Mouse (Mus musculus) hindbrain, embryonic 13.5 days (tissue): ENCODE measurements at regions not wholly inside any gene's neighbourhood (a gene's known extent, or its start where the extent isn't known, plus 50 kb on each side); places are given as distances from the start of the nearest gene placed in this dataset.
A peak's percentile ranks its signal among the peaks of the same experiment; 100 is the strongest.

ENCODE experiments used
- ATAC-seq: fragments of 200-750 bp; cut with Nextera tagmentation; 2 replicates; pipeline ENCODE4 v1.8.0; 2017; ENCODE audit warnings: moderate TSS enrichment; ENCODE audit not compliant: low FRiP score
- H3K27ac ChIP-seq: fragments of 300-500 bp; sonication (generic); 2 replicates; pipeline ENCODE4 v1.5.1; 2015; ENCODE audit warnings: inconsistent platforms, mild to moderate bottlenecking, moderate library complexity
- H3K27me3 ChIP-seq: fragments of 300-500 bp; sonication (generic); 2 replicates; pipeline ENCODE4 v1.6.1; 2015; ENCODE audit warnings: mild to moderate bottlenecking, inconsistent platforms
- H3K36me3 ChIP-seq: fragments of 300-500 bp; sonication (generic); 2 replicates; pipeline ENCODE4 v1.6.1; 2015; ENCODE audit warnings: mild to moderate bottlenecking, inconsistent platforms
- H3K4me1 ChIP-seq: fragments of 300-500 bp; sonication (generic); replicated peaks from 2 replicates; pipeline ENCODE4 v1.6.1; 2015; ENCODE audit warnings: inconsistent platforms
- H3K4me2 ChIP-seq: fragments of 300-500 bp; sonication (generic); 2 replicates; pipeline ENCODE4 v1.6.1; 2015; ENCODE audit warnings: inconsistent platforms, mild to moderate bottlenecking, moderate library complexity
- H3K4me3 ChIP-seq: fragments of 300-500 bp; sonication (generic); 2 replicates; pipeline ENCODE4 v1.5.1; 2015; ENCODE audit warnings: mild to moderate bottlenecking, inconsistent platforms
- H3K9ac ChIP-seq: fragments of 300-500 bp; sonication (generic); 2 replicates; pipeline ENCODE4 v1.6.1; 2015; ENCODE audit warnings: mild to moderate bottlenecking, inconsistent platforms
- H3K9me3 ChIP-seq: fragments of 300-500 bp; sonication (generic); 2 replicates; pipeline ENCODE4 v1.6.1; 2016; ENCODE audit warnings: inconsistent platforms
- WGBS: fragments of 180-500 bp; shearing (Covaris S2); methylation state at CpG from one replicate; pipeline ENCODE4 v1.1.7; 2015; 5-methylcytosine and 5-hydroxymethylcytosine counted together

GRCm38 (mm10) chr9:61755311-61755710, 159.0 kb downstream of the Rplp1 start:
- Histone ChIP-seq H3K27me3 (peaks cover 9% of the 10 kb centered on the region; the same call in 1 of the 2 replicates), H3K4me3 (no peak overlapping the region), H3K36me3 (no peaks in the 10 kb centered on the region), H3K9me3 (no peaks in the 10 kb centered on the region), H3K4me1 (peaks cover 47% of the 10 kb centered on the region), H3K27ac (peak overlapping the region; percentile 86), H3K4me2 (no peak overlapping the region), H3K9ac (no peak overlapping the region)
- ATAC-seq, result no peak
- WGBS, result 57% methylated on average over 3 of the region's 3 CpGs

GRCm38 (mm10) chr9:61753795-61754194, 160.5 kb downstream of the Rplp1 start:
- Histone ChIP-seq H3K27ac (no peak overlapping the region), H3K9me3 (no peaks in the 10 kb centered on the region), H3K4me3 (no peak overlapping the region), H3K36me3 (no peaks in the 10 kb centered on the region), H3K27me3 (0 out of 2 replicates have a peak, but pooled peaks cover 5% of the 10 kb centered on the region), H3K4me2 (no peak overlapping the region), H3K9ac (no peak overlapping the region), H3K4me1 (peaks cover 40% of the 10 kb centered on the region)
- WGBS, result 41% methylated on average over 10 of the region's 10 CpGs
- ATAC-seq, result no peak

- no peak overlapping the region for H3K4me2 ChIP-seq
- WGBS, result 91% methylated on average over 4 of the region's 4 CpGs
Measured at GRCm38 (mm10) chr9:61749201-61749600, 165.1 kb downstream of the Rplp1 start.

GRCm38 (mm10) chr9:61748416-61748815, 165.9 kb downstream of the Rplp1 start:
- Histone ChIP-seq H3K9me3 (no peaks in the 10 kb centered on the region), H3K27me3 (0 out of 2 replicates have a peak, but pooled peaks cover 3% of the 10 kb centered on the region), H3K4me1 (peaks cover 19% of the 10 kb centered on the region), H3K4me2 (no peak overlapping the region), H3K4me3 (no peak overlapping the region), H3K27ac (no peak overlapping the region), H3K36me3 (no peaks in the 10 kb centered on the region), H3K9ac (no peak overlapping the region)
- no peak for ATAC-seq

More at GRCm38 (mm10) chr9:61749201-61749600, 165.1 kb downstream of the Rplp1 start:
- no peak for ATAC-seq
- Histone ChIP-seq H3K4me1 (peaks cover 27% of the 10 kb centered on the region), H3K27me3 (0 out of 2 replicates have a peak, but pooled peaks cover 3% of the 10 kb centered on the region), H3K9me3 (no peaks in the 10 kb centered on the region), H3K4me3 (no peak overlapping the region), H3K27ac (no peak overlapping the region), H3K36me3 (no peaks in the 10 kb centered on the region), H3K9ac (no peak overlapping the region)

- Histone ChIP-seq H3K27ac (no peak overlapping the region), H3K4me3 (no peak overlapping the region), H3K36me3 (no peaks in the 10 kb centered on the region), H3K4me1 (peaks cover 20% of the 10 kb centered on the region), H3K9ac (no peak overlapping the region), H3K27me3 (0 out of 2 replicates have a peak, but pooled peaks cover 3% of the 10 kb centered on the region), H3K4me2 (no peak overlapping the region), H3K9me3 (no peaks in the 10 kb centered on the region)
- WGBS, result 44% methylated on average over 6 of the region's 6 CpGs
- no peak for ATAC-seq
Measured at GRCm38 (mm10) chr9:61746401-61746800, 167.9 kb downstream of the Rplp1 start.

- Histone ChIP-seq H3K4me3 (no peak overlapping the region), H3K4me2 (no peak overlapping the region), H3K36me3 (no peaks in the 10 kb centered on the region), H3K27me3 (0 out of 2 replicates have a peak, but pooled peaks cover 3% of the 10 kb centered on the region), H3K9me3 (no peaks in the 10 kb centered on the region), H3K9ac (no peak overlapping the region), H3K4me1 (peaks cover 20% of the 10 kb centered on the region), H3K27ac (0 out of 2 replicates have a peak overlapping the region, but pooled peaks have one; percentile 25)
- WGBS, result 27% methylated on average over 7 of the region's 7 CpGs
- ATAC-seq, result no peak
Measured at GRCm38 (mm10) chr9:61745301-61745801, 169.0 kb downstream of the Rplp1 start.

- Histone ChIP-seq H3K4me1 (no peaks in the 10 kb centered on the region), H3K36me3 (no peaks in the 10 kb centered on the region), H3K4me2 (no peak overlapping the region), H3K9me3 (no peaks in the 10 kb centered on the region), H3K4me3 (no peak overlapping the region), H3K9ac (no peak overlapping the region), H3K27ac (no peak overlapping the region), H3K27me3 (no peaks in the 10 kb centered on the region)
- no peak for ATAC-seq
- WGBS, result 64% methylated on average over 2 of the region's 2 CpGs
Measured at GRCm38 (mm10) chr9:61733540-61733939, 180.8 kb downstream of the Rplp1 start.

GRCm38 (mm10) chr9:61732747-61733146, 181.6 kb downstream of the Rplp1 start:
- Histone ChIP-seq H3K9me3 (no peaks in the 10 kb centered on the region), H3K27me3 (no peaks in the 10 kb centered on the region)
- WGBS, result 72% methylated on average over 4 of the region's 4 CpGs

GRCm38 (mm10) chr9:61728115-61728514, 186.2 kb downstream of the Rplp1 start:
- H3K4me2 ChIP-seq, result no peak overlapping the region
- H3K9me3 ChIP-seq, result no peaks in the 10 kb centered on the region
- WGBS, result 87% methylated on average over 4 of the region's 4 CpGs
- no peak for ATAC-seq
- H3K4me1 ChIP-seq, result no peaks in the 10 kb centered on the region
- H3K36me3 ChIP-seq, result no peaks in the 10 kb centered on the region
- H3K9ac ChIP-seq, result no peak overlapping the region
- H3K4me3 ChIP-seq, result no peak overlapping the region
- no peaks in the 10 kb centered on the region; the same call in 1 of the 2 replicates for H3K27me3 ChIP-seq
- H3K27ac ChIP-seq, result no peak overlapping the region

More at GRCm38 (mm10) chr9:61732747-61733146, 181.6 kb downstream of the Rplp1 start:
- H3K36me3 ChIP-seq, result no peaks in the 10 kb centered on the region
- H3K4me3 ChIP-seq, result no peak overlapping the region
- H3K27ac ChIP-seq, result no peak overlapping the region
- H3K9ac ChIP-seq, result no peak overlapping the region
- H3K4me2 ChIP-seq, result no peak overlapping the region
- ATAC-seq, result no peak
- no peaks in the 10 kb centered on the region for H3K4me1 ChIP-seq

- no peak overlapping the region for H3K27ac ChIP-seq
- H3K4me2 ChIP-seq, result no peak overlapping the region
- H3K9ac ChIP-seq, result no peak overlapping the region
- no peaks in the 10 kb centered on the region for H3K9me3 ChIP-seq
- peaks cover 2% of the 10 kb centered on the region; the same call in 1 of the 2 replicates for H3K27me3 ChIP-seq
- no peak for ATAC-seq
- 78% methylated on average over 10 of the region's 10 CpGs for whole genome bisulfite sequencing
- H3K4me3 ChIP-seq, result no peak overlapping the region
- H3K36me3 ChIP-seq, result no peaks in the 10 kb centered on the region
- no peaks in the 10 kb centered on the region for H3K4me1 ChIP-seq
Measured at GRCm38 (mm10) chr9:61727651-61728050, 186.7 kb downstream of the Rplp1 start.

GRCm38 (mm10) chr9:61724070-61724469, 190.3 kb downstream of the Rplp1 start:
- WGBS, result 90% methylated on average over 2 of the region's 2 CpGs
- Histone ChIP-seq H3K4me1 (peaks cover 19% of the 10 kb centered on the region), H3K9ac (no peak overlapping the region), H3K27ac (no peak overlapping the region), H3K36me3 (no peaks in the 10 kb centered on the region), H3K9me3 (no peaks in the 10 kb centered on the region), H3K27me3 (peaks cover 10% of the 10 kb centered on the region; the same call in 1 of the 2 replicates), H3K4me3 (no peak overlapping the region), H3K4me2 (no peak overlapping the region)
- ATAC-seq, result no peak

- Histone ChIP-seq H3K27ac (no peak overlapping the region), H3K4me3 (no peak overlapping the region), H3K9me3 (no peaks in the 10 kb centered on the region), H3K27me3 (peaks cover 10% of the 10 kb centered on the region; the same call in 1 of the 2 replicates), H3K9ac (no peak overlapping the region), H3K36me3 (no peaks in the 10 kb centered on the region), H3K4me2 (no peak overlapping the region), H3K4me1 (peaks cover 19% of the 10 kb centered on the region)
- no peak for ATAC-seq
- WGBS, result 83% methylated on average over 8 of the region's 8 CpGs
Measured at GRCm38 (mm10) chr9:61723021-61723581, 191.2 kb downstream of the Rplp1 start.

- no peak overlapping the region for H3K4me2 ChIP-seq
- no peak for ATAC-seq
- 93% methylated on average over 5 of the region's 5 CpGs for WGBS
- peaks cover 13% of the 10 kb centered on the region; the same call in 1 of the 2 replicates for H3K27me3 ChIP-seq
- no peak overlapping the region for H3K4me3 ChIP-seq
- no peaks in the 10 kb centered on the region for H3K9me3 ChIP-seq
- H3K9ac ChIP-seq, result no peak overlapping the region
- no peaks in the 10 kb centered on the region for H3K36me3 ChIP-seq
- H3K27ac ChIP-seq, result no peak overlapping the region
- H3K4me1 ChIP-seq, result peaks cover 24% of the 10 kb centered on the region
Measured at GRCm38 (mm10) chr9:61721851-61722250, 192.5 kb downstream of the Rplp1 start.
